Comparison of ENCODE assay signal across 12 mouse cellular contexts in the genomic region with DNA sequence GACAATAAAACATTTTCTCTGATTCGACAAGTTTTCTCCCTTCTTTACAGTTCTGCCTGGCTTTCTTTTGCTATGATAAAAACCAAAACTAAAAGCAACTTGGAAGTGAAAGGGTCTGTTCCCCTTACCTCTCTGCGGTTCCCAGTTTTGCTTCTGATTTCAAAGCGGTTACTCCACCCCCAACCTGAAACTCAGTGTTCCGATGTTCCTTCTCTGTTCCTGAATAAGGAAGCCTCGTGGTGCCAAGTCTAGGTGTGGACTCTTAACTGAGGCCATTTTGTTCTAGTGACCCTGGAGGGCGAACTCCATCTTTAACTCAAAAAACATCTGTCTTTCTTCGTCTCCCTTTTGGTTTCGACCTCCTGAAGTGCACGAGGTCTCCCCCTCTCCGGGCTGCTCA. TPM values are rescaled to one million over a fixed set of nuclear protein-coding genes. Genes with fewer than 3 reads are reported as not detected.
DNase-seq lines count a peak whose midpoint lies in the region; ATAC-seq and TF ChIP-seq lines count a peak whose summit lies in the region.
"Had no signal": no experiment of that assay in that cellular context is flagged by ENCODE, and none has a peak within 500 bp of the region (broad histone marks: within the 10 kb centered on the region; RNA-seq: fewer than 3 reads in every experiment).

No protein-coding gene starts in this region.

- TF ChIP-seq CTCF in left cerebral cortex, adult 2 months (IDR thresholded peaks at IDR 0.05) = no peak

- peak overlapping the region; percentile 38; the same call in 1 of the 2 replicates for H3K4me2 ChIP-seq in intestine, embryonic 16.5 days (ENCODE audit: low read depth, low read length)
- H3K4me2 ChIP-seq: embryonic facial prominence, embryonic 12.5 days; liver, embryonic 11.5 days had no signal

- H3K27me3 ChIP-seq in intestine, embryonic 16.5 days (replicated peaks; ENCODE audit: control insufficient read depth, insufficient read depth, low read length) = no peaks in the 10 kb centered on the region
- no peaks in the 10 kb centered on the region for H3K27me3 ChIP-seq in splenic B cell, adult 2 months (ENCODE audit: control insufficient read depth, insufficient read depth, low read length, poor library complexity, severe bottlenecking)
- H3K27me3 ChIP-seq: embryonic facial prominence, embryonic 12.5 days; Patski had no signal

- no peaks in the 10 kb centered on the region for H3K9me3 ChIP-seq in intestine, embryonic 16.5 days (ENCODE audit: control insufficient read depth, low read length)
- H3K9me3 ChIP-seq: embryonic facial prominence, embryonic 12.5 days had no signal

- H3K4me3 ChIP-seq in left cerebral cortex, adult 2 months = peak overlapping the region; percentile 7; the same call in 1 of the 2 replicates
- H3K4me3 ChIP-seq in intestine, embryonic 16.5 days (ENCODE audit: low read length) = no peak overlapping the region; the same call in 1 of the 2 replicates
- H3K4me3 ChIP-seq: embryonic facial prominence, embryonic 12.5 days had no signal

- H3K4me1 ChIP-seq in intestine, embryonic 16.5 days (ENCODE audit: control insufficient read depth, insufficient read depth, low read length) = peaks cover 12% of the 10 kb centered on the region; the same call in 1 of the 2 replicates

- no peaks in the 10 kb centered on the region for H3K36me3 ChIP-seq in intestine, embryonic 16.5 days (ENCODE audit: control insufficient read depth, insufficient read depth, low read length)
- no peaks in the 10 kb centered on the region for H3K36me3 ChIP-seq in splenic B cell, adult 2 months (ENCODE audit: control insufficient read depth, insufficient read depth, low read length, poor library complexity, severe bottlenecking)
- H3K36me3 ChIP-seq: embryonic facial prominence, embryonic 12.5 days had no signal

- no peak overlapping the region for H3K27ac ChIP-seq in left cerebral cortex, adult 2 months
- H3K27ac ChIP-seq in intestine, embryonic 16.5 days (ENCODE audit: low read length) = peak overlapping the region; percentile 23; the same call in 1 of the 2 replicates
- H3K27ac ChIP-seq: embryonic facial prominence, embryonic 12.5 days had no signal

- H3K9ac ChIP-seq in intestine, embryonic 16.5 days (ENCODE audit: low read depth, low read length) = peak overlapping the region; percentile 11; the same call in 1 of the 2 replicates
- H3K9ac ChIP-seq: embryonic facial prominence, embryonic 12.5 days had no signal

- intact Hi-C loops in gastrocnemius, postnatal 14 days (cut with DNase I; ENCODE audit: low total_unique reads) = no loop called here
- intact Hi-C loops in left cerebral cortex, adult 2 months (cut with DNase I) = no loop called here
- intact Hi-C loops in left cerebral cortex, postnatal 4 days (cut with DNase I) = no loop called here

- DNase-seq in gastrocnemius, adult 18-20 months (ENCODE audit: low spot score) = peak; percentile 4
- no peak for DNase-seq in gastrocnemius, postnatal 14 days
- DNase-seq in left cerebral cortex, adult 2 months (ENCODE audit: extremely low spot score in 1 of 2, low spot score in 2 of 2) = no peak
- no peak for DNase-seq in left cerebral cortex, postnatal 4 days
- DNase-seq in splenic B cell, adult 2 months (ENCODE audit: low read depth, low spot score) = peak; percentile 10
- no peak for DNase-seq in c-Kit-positive CD71-positive TER-119-positive erythroid progenitor cells, embryonic 14.5 days (ENCODE audit: low spot score)
- no peak for DNase-seq in left cerebral cortex, adult 9 months (ENCODE audit: low spot score in 2 of 2)
- DNase-seq: right cerebral cortex, adult 18-20 months had no signal

- 58% methylated on average over 10 of the region's 10 CpGs for WGBS in intestine, embryonic 16.5 days

- peak; percentile 49 for ATAC-seq in intestine, embryonic 16.5 days
- ATAC-seq: Patski had no signal

RNA-seq across cellular contexts. Expression of gene Sh3bp4, which starts 54.4 kb away (rescaled TPM):
- 1 to 10 TPM; 2.5 to 3.7 TPM for total RNA-seq in gastrocnemius, adult 18-20 months (2021)
- 1 to 10 TPM; 5.1 to 6.9 TPM for total RNA-seq in gastrocnemius, postnatal 14 days (2021)
- 10 to 100 TPM; 15.6 to 19.5 TPM for total RNA-seq in left cerebral cortex, adult 2 months (2021)
- 10 to 100 TPM; 25.4 to 26.1 TPM for total RNA-seq in left cerebral cortex, postnatal 4 days (2021)
- 13.5 and 14.2 TPM in 2 replicates for polyA plus RNA-seq in intestine, embryonic 16.5 days (2015; fragmentation: Nextera tagmentation; extraction: Ambion mirVana)

Comparison
In these comparisons a context has a peak if more than half of its experiments do, and no peak if none do; other contexts are left out.
1. DNase-seq: peak in gastrocnemius, adult 18-20 months (single experiment) and splenic B cell, adult 2 months (single experiment); none in gastrocnemius, postnatal 14 days (single experiment), left cerebral cortex, adult 2 months (0 of 2), left cerebral cortex, postnatal 4 days (single experiment), c-Kit-positive CD71-positive TER-119-positive erythroid progenitor cells, embryonic 14.5 days (single experiment) and left cerebral cortex, adult 9 months (0 of 2).